ENCODE assay signal across 9 mouse cellular contexts in genomic region chr12:20232746-20233453, GRCm38 (mm10).
DNase-seq lines count a peak whose midpoint lies in the region; ATAC-seq lines count a peak whose summit lies in the region.
"Had no signal": no experiment of that assay in that cellular context is flagged by ENCODE, and none has a peak within 500 bp of the region (broad histone marks: within the 10 kb centered on the region; RNA-seq: fewer than 3 reads in every experiment).

No protein-coding gene starts in this region.

- no peak overlapping the region for H3K27ac ChIP-seq in forebrain, embryonic 14.5 days (ENCODE audit: low read depth, low read length)
- no peak overlapping the region for H3K27ac ChIP-seq in intestine, embryonic 15.5 days
- no peak overlapping the region for H3K27ac ChIP-seq in midbrain, embryonic 14.5 days (replicated peaks; ENCODE audit: low read depth, low read length)

- no peaks in the 10 kb centered on the region for H3K36me3 ChIP-seq in forebrain, embryonic 14.5 days (ENCODE audit: control insufficient read depth, insufficient read depth, low read length)
- peaks cover 19% of the 10 kb centered on the region for H3K36me3 ChIP-seq in intestine, embryonic 15.5 days
- H3K36me3 ChIP-seq in midbrain, embryonic 14.5 days (ENCODE audit: control insufficient read depth, insufficient read depth, low read length), result no peaks in the 10 kb centered on the region

- no peaks in the 10 kb centered on the region for H3K4me1 ChIP-seq in forebrain, embryonic 14.5 days (ENCODE audit: control insufficient read depth, insufficient read depth, low read length)
- no peaks in the 10 kb centered on the region for H3K4me1 ChIP-seq in intestine, embryonic 15.5 days (replicated peaks)
- no peaks in the 10 kb centered on the region for H3K4me1 ChIP-seq in midbrain, embryonic 14.5 days (ENCODE audit: control insufficient read depth, insufficient read depth, low read length)
- H3K4me1 ChIP-seq: megakaryocyte, embryonic 14.5 days had no signal

- 70% methylated on average over 32 of the region's 32 CpGs for WGBS in forebrain, embryonic 14.5 days
- WGBS in intestine, embryonic 15.5 days, result 64% methylated on average over 32 of the region's 32 CpGs
- 67% methylated on average over 32 of the region's 32 CpGs for WGBS in midbrain, embryonic 14.5 days

- ATAC-seq in forebrain, embryonic 14.5 days, result peak; percentile 57
- ATAC-seq in intestine, embryonic 15.5 days, result peak; percentile 60
- peak; percentile 59 for ATAC-seq in midbrain, embryonic 14.5 days (ENCODE audit: low FRiP score, low TSS enrichment)

- no peaks in the 10 kb centered on the region for H3K27me3 ChIP-seq in forebrain, embryonic 14.5 days (replicated peaks; ENCODE audit: control insufficient read depth, insufficient read depth, low read length)
- H3K27me3 ChIP-seq in intestine, embryonic 15.5 days (replicated peaks), result 0 out of 2 replicates have a peak, but pooled peaks cover 3% of the 10 kb centered on the region
- H3K27me3 ChIP-seq in midbrain, embryonic 14.5 days (ENCODE audit: control insufficient read depth, insufficient read depth, low read length), result no peaks in the 10 kb centered on the region
- H3K27me3 ChIP-seq: megakaryocyte, embryonic 14.5 days had no signal

- H3K9ac ChIP-seq in forebrain, embryonic 14.5 days (ENCODE audit: low read length), result no peak overlapping the region
- H3K9ac ChIP-seq in intestine, embryonic 15.5 days, result no peak overlapping the region
- no peak overlapping the region for H3K9ac ChIP-seq in midbrain, embryonic 14.5 days (replicated peaks; ENCODE audit: low read length)

- H3K4me2 ChIP-seq in forebrain, embryonic 14.5 days (ENCODE audit: low read length), result no peak overlapping the region
- no peak overlapping the region for H3K4me2 ChIP-seq in intestine, embryonic 15.5 days (replicated peaks)
- no peak overlapping the region for H3K4me2 ChIP-seq in midbrain, embryonic 14.5 days (ENCODE audit: low read length)

- H3K4me3 ChIP-seq in forebrain, embryonic 14.5 days (ENCODE audit: low read depth, low read length), result no peak overlapping the region
- no peak overlapping the region for H3K4me3 ChIP-seq in intestine, embryonic 15.5 days (replicated peaks)
- H3K4me3 ChIP-seq in midbrain, embryonic 14.5 days (replicated peaks; ENCODE audit: low read depth, low read length), result no peak overlapping the region

- DNase-seq in cerebellum, postnatal 4 days (ENCODE audit: low spot score in 2 of 2), result peak; percentile 9 to 21
- DNase-seq in cerebellum, postnatal 36 days, result no peak
- DNase-seq in CD4-positive, CD25-positive, alpha-beta regulatory T cell, adult 2 months (ENCODE audit: low read depth, low spot score), result peak; percentile 16
- DNase-seq in forebrain, embryonic 14.5 days (ENCODE audit: low spot score), result peak; percentile 1
- peak; percentile 3 for DNase-seq in midbrain, embryonic 14.5 days
- peak; percentile 28 for DNase-seq in thymus, postnatal 4 days
- DNase-seq in adrenal gland, adult 2 months, result no peak

- peaks cover 60% of the 10 kb centered on the region for H3K9me3 ChIP-seq in forebrain, embryonic 14.5 days (replicated peaks; ENCODE audit: control insufficient read depth, low read length)
- H3K9me3 ChIP-seq in intestine, embryonic 15.5 days, result peaks cover 54% of the 10 kb centered on the region
- H3K9me3 ChIP-seq in midbrain, embryonic 14.5 days (ENCODE audit: control insufficient read depth, low read length), result peaks cover 65% of the 10 kb centered on the region

Comparison
In these comparisons a context has a peak if more than half of its experiments do, and no peak if none do; other contexts are left out.
1. DNase-seq: peak in cerebellum, postnatal 4 days (2 of 2), CD4-positive, CD25-positive, alpha-beta regulatory T cell, adult 2 months (single experiment), forebrain, embryonic 14.5 days (single experiment), midbrain, embryonic 14.5 days (single experiment) and thymus, postnatal 4 days (single experiment); none in cerebellum, postnatal 36 days (0 of 2) and adrenal gland, adult 2 months (single experiment).
2. Peak in every context shown above with its lines, with median percentiles within 50 percentile points of each other: ATAC-seq.